21 mouse cellular contexts compared by ENCODE assay signal in the genomic region with DNA sequence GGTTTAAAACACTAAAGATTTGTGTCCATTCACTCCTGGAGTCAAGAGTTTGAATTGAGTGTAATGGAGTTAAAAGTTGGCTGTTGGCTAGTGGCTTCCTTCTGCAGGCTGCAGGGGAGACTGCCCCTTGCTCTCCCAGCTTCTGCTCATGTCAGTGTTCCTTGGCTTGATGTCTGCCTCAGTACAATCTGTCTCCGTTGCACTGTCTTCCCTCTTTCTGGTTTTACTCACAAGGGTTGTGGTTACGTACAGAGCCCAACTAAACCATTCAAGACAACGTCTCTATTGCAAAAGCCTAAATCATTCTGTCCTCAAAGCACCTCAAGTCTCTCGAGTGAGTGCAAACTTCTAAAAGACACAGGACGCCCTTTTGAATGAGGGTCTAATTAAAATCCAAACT.
DNase-seq lines count a peak whose midpoint lies in the region; ATAC-seq lines count a peak whose summit lies in the region.
"Had no signal": no experiment of that assay in that cellular context is flagged by ENCODE, and none has a peak within 500 bp of the region (broad histone marks: within the 10 kb centered on the region; RNA-seq: fewer than 3 reads in every experiment).

No protein-coding gene starts in this region.

- peak; percentile 66; the same call in 1 of the 2 replicates for ATAC-seq in common myeloid progenitor, adult 5-6 weeks (replicated peaks; ENCODE audit: low read depth, poor library complexity, severe bottlenecking)
- ATAC-seq in granulocyte monocyte progenitor cell, adult 5-6 weeks (replicated peaks; ENCODE audit: poor library complexity, severe bottlenecking), result peak; percentile 60
- peak; percentile 68 for ATAC-seq in megakaryocyte progenitor cell, adult 5-6 weeks (replicated peaks; ENCODE audit: poor library complexity)
- ATAC-seq: activated CD4-positive, CD25-positive, alpha-beta regulatory T cell, adult 4 months; CD4-positive, CD25-positive, alpha-beta regulatory T cell, adult 4 months; Patski had no signal

- DNase-seq in 416B (ENCODE audit: low read depth), result peak; percentile 23
- DNase-seq in heart, adult 8-10 months (ENCODE audit: low spot score), result no peak
- DNase-seq in urinary bladder, postnatal 4 days (ENCODE audit: low spot score in 2 of 2), result no peak
- DNase-seq in right cerebral cortex, postnatal 4 days, result no peak
- no peak for DNase-seq in spleen, adult 12 weeks (ENCODE audit: low spot score)
- DNase-seq: adrenal gland, adult 2 months; adrenal gland, adult 8-10 months; adrenal gland, postnatal 10 days; adrenal gland, postnatal 14 days; adrenal gland, postnatal 25 days; adrenal gland, postnatal 36 days; B cell, adult 2 months; cerebellum, adult 11 months; cerebellum, adult 11-12 months; cerebellum, adult 18-20 months had no signal
